Mouse (Mus musculus) heart, adult 9 months (tissue): ENCODE results near the gene Olfr1316.

ENCODE experiments used
- DNase-seq, 2 experiments: peaks; one replicate each; pipeline ENCODE4 v3.0.0; 2022; ENCODE audit warnings: low spot score in 2 of 2

Gene Olfr1316

GRCm38 (mm10) chr2:112134877-112135276 is at the start of gene Olfr1316:
Gene Olfr1316, minus strand, starts transcription at chr2:112134977.
- no peak for DNase-seq

GRCm38 (mm10) chr2:112153898-112154297 is 19.1 kb upstream of the Olfr1316 start, which contains the start of gene Olfr1318:
Gene Olfr1318, plus strand, starts transcription at chr2:112154198.
- no peak for DNase-seq

DNA sequence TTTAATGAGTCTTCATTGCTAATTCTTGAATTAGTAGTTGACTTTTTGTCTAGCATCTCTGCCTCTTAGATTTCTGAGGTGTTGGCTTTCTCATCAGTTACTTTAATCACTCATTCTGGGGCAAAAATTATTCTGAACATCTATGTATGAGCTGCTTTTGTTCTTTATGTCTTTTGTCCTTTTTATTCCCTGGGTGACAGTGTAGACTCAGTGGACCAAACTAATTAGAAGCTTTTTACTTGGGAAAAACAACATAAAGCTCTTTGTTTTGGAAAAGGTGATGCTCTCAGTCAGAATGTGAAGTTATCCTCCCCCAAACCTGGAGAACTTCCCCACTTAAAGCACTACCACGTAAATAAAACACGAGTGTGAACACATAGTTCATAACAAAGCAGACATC is 5.3 kb upstream of the Olfr1316 start, which contains the start of gene Olfr1317:
Gene Olfr1317 (plus strand): TSS at position 301 of the 400 bp plus-strand sequence.
- DNase-seq: no peak

DNA sequence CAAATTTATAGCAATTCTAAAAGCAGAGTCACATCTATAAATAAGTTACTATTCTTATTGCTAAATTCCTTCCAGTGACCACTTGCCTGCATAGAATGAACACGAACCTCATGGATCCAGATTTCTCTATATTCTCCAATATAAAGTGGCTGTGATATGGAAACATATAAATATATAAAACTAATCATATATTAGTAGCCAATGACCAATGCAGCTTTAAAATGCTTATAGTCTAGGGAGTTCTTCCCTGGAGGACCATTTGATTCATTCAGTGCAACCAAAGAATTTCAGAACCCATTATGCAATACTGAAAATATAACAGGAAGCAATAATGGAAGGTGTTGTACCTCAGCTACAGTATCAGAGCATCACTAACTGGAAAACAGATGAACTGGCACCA is 19.4 kb downstream of the Olfr1316 start, which contains the start of gene Olfr1315-ps1:
Gene Olfr1315-ps1 (minus strand): TSS at position 101 of the 400 bp plus-strand sequence.
- no peak for DNase-seq

DNA sequence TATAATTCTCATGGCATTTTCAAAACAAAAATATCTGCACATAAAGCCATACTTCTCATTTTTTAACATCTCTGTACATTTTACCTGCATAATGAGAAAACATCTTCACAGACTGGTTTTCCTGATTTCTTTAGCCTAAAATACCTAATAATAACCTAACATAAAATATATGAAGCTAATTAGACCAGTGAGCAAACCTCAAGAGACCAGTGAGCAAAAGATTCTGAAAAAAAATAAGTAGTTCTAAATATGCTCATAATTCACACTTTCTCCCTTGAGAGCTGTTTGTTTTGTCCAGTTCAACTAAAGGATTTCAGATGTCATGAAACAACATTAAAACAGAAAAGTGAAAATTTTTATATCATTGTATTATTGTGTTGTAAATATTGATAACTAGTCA is 38.1 kb downstream of the Olfr1316 start, which contains the start of gene Olfr1314:
Gene Olfr1314 (minus strand): TSS at position 101 of the 400 bp plus-strand sequence.
- no peak for DNase-seq

DNA sequence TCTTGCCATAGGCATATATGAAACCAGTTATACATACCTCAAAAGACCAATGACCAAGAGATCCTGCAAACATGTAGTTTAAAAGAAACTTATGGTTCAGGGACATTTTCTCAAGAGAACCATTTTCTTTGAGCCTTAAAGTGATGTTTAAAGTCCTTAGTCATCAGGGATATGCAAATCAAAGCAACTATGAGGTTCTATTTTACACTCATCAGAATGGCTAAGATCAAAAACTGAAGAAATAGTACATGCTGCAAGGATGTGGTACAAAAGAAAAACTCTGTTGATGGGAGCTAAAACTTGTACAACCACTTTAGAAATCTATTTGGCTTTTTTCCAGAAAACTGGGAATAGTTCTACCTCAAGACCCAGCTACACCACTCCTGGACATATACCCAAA is 57.0 kb downstream of the Olfr1316 start, which contains the start of gene Olfr1313:
Gene Olfr1313 (minus strand): TSS at position 101 of the 400 bp plus-strand sequence.
- DNase-seq: no peak
